Mouse (Mus musculus) neural tube, embryonic 15.5 days (tissue): ENCODE data around the gene Kbtbd13. TPM values are rescaled to one million over a fixed set of nuclear protein-coding genes. Genes with fewer than 3 reads are reported as not detected.

Experiments
- ATAC-seq: fragments of 200-750 bp; cut with Nextera tagmentation; 2 replicates; pipeline ENCODE4 v1.8.0; 2017; ENCODE audit warnings: mild to moderate bottlenecking, moderate TSS enrichment, moderate library complexity; ENCODE audit not compliant: low FRiP score
- H3K27ac ChIP-seq: fragments of 300-500 bp; sonication (generic); replicated peaks from 2 replicates; pipeline ENCODE4 v1.5.1; 2015; ENCODE audit warnings: mild to moderate bottlenecking, inconsistent platforms
- H3K27me3 ChIP-seq: fragments of 300-500 bp; sonication (generic); replicated peaks from 2 replicates; pipeline ENCODE4 v1.6.1; 2015; ENCODE audit warnings: inconsistent platforms
- H3K36me3 ChIP-seq: fragments of 300-500 bp; sonication (generic); 2 replicates; pipeline ENCODE4 v1.6.1; 2015; ENCODE audit warnings: inconsistent platforms
- H3K4me1 ChIP-seq: fragments of 300-500 bp; sonication (generic); 2 replicates; pipeline ENCODE4 v1.6.1; 2015; ENCODE audit warnings: inconsistent platforms
- H3K4me2 ChIP-seq: fragments of 300-500 bp; sonication (generic); 2 replicates; pipeline ENCODE4 v1.6.1; 2015; ENCODE audit warnings: inconsistent platforms, mild to moderate bottlenecking, moderate library complexity
- H3K4me3 ChIP-seq: fragments of 300-500 bp; sonication (generic); replicated peaks from 2 replicates; pipeline ENCODE4 v1.5.1; 2015; ENCODE audit warnings: mild to moderate bottlenecking, inconsistent platforms
- H3K9ac ChIP-seq: fragments of 300-500 bp; sonication (generic); replicated peaks from 2 replicates; pipeline ENCODE4 v1.6.1; 2015; ENCODE audit warnings: mild to moderate bottlenecking, inconsistent platforms
- H3K9me3 ChIP-seq: fragments of 300-500 bp; sonication (generic); replicated peaks from 2 replicates; pipeline ENCODE4 v1.6.1; 2016; ENCODE audit warnings: inconsistent platforms
- WGBS: fragments of 180-500 bp; shearing (Covaris S2); methylation state at CpG from one replicate; pipeline ENCODE4 v1.1.7; 2015; ENCODE audit warnings: mixed read lengths; 5-methylcytosine and 5-hydroxymethylcytosine counted together
- polyA plus RNA-seq: library from polyadenylated mRNA; unstranded; fragments of >200 nt; fragmentation: Nextera tagmentation; extraction: Ambion mirVana; gene quantifications from 2 replicates; pipeline ENCODE4 v1.2.1, GENCODE M21; 2015

Gene Kbtbd13
- polyA plus RNA-seq, 1 experiment from 2014 or later: 0.51 TPM

DNA sequence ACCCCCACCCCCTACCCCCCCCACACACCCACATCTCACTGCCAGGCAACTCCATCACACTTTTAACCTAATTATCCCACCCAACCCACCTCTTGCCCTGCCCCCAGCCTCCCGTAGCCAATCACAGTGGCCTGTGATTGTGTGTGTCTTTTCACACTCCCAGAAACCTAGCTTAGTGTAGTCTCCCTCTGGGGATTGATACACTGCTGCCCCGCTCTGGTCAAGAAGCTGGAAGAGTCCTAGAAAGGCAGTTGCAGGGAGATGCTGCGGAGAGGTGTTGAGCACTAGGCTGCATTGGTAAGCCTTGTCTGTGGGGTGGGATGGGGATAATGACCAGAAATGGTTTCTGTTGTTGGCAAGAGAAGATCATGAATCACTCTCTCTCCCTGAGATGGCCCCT lies 26.3 kb upstream of the Kbtbd13 start:
- WGBS: 43% methylated on average over 3 of the region's 3 CpGs
- H3K27ac ChIP-seq: no peak overlapping the region

DNA sequence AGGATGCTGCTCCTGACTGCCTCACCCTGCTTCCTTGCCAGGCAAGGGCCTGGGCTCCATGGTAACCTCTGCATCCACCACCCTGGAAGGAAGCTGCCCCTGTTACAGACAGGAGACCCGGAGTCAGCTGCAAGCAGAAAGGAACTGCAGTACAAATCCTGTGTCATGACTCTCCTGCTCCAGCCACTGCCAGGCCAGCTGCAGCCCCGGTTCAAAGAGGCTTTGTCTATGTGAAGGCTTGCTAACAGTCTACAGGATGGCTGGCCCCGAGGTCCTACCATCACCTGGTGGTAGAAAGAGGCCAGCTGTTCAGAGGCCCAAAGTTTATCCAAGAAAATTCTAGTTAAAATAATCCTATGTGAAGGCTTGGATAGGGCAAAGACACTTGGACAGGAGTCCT lies 19.9 kb upstream of the Kbtbd13 start:
- H3K4me1 ChIP-seq: no peaks in the 10 kb centered on the region
- no peak overlapping the region for H3K27ac ChIP-seq
- no peak overlapping the region for H3K9ac ChIP-seq
- 80% methylated on average over 3 of the region's 3 CpGs for WGBS
- ATAC-seq: no peak
- H3K4me2 ChIP-seq: no peak overlapping the region
- no peak overlapping the region for H3K4me3 ChIP-seq
- H3K9me3 ChIP-seq: no peaks in the 10 kb centered on the region
- H3K27me3 ChIP-seq: no peaks in the 10 kb centered on the region
- H3K36me3 ChIP-seq: no peaks in the 10 kb centered on the region

More for the DNA sequence above, 26.3 kb upstream of the Kbtbd13 start:
- Histone ChIP-seq H3K27me3 (no peaks in the 10 kb centered on the region), H3K4me2 (no peak overlapping the region), H3K36me3 (no peaks in the 10 kb centered on the region), H3K9me3 (no peaks in the 10 kb centered on the region), H3K4me3 (no peak overlapping the region), H3K4me1 (no peaks in the 10 kb centered on the region), H3K9ac (no peak overlapping the region)
- ATAC-seq: no peak

DNA sequence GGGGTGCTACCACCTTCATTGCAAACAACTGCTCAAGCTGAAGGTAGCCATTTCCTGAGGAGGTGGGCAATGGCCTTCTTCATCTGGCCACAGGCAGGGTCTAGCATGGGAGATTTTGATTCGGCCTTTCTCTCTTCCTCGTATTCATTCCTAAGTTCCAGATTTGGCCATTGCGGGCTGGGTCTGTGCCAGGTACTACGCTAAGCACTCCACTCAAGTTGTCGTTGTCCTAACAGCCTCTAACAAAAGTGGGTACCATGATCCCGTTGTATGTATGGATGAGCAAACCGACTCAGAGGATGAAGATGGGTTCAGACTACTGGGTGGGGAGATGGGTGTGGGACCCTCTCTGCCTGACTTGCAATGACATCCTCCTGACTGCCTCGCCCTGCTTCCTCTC lies 18.9 kb upstream of the Kbtbd13 start:
- Histone ChIP-seq H3K4me2 (no peak overlapping the region), H3K4me1 (no peaks in the 10 kb centered on the region), H3K9me3 (no peaks in the 10 kb centered on the region), H3K4me3 (no peak overlapping the region), H3K9ac (no peak overlapping the region), H3K27me3 (no peaks in the 10 kb centered on the region), H3K27ac (no peak overlapping the region), H3K36me3 (no peaks in the 10 kb centered on the region)
- no peak for ATAC-seq
- 96% methylated on average over 8 of the region's 8 CpGs for WGBS

DNA sequence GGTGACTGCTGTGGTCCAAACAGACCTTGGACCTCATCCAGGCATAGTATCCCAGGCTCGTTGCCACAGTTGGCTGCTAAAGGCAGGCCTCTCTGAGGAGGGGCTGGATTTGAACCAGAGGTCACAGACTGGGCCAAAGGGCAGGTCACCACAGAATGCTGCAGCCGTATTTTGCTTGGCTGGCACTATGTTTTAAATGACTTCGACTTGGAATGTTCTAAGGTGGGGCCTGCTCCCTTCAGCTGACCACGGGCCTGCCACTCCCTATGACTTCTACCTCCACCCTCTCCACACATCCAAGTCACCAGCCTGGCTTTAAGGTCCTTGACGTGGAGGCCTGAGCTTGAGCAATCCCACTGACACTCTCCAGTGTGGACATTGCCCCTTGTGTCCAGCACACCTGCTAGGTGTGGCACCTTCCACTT lies 17.4 kb upstream of the Kbtbd13 start:
- WGBS: 72% methylated on average over 5 of the region's 5 CpGs
- Histone ChIP-seq H3K9ac (no peak overlapping the region), H3K36me3 (no peaks in the 10 kb centered on the region), H3K4me3 (no peak overlapping the region), H3K27ac (no peak overlapping the region), H3K4me1 (peaks cover 3% of the 10 kb centered on the region; the same call in 1 of the 2 replicates), H3K9me3 (no peaks in the 10 kb centered on the region), H3K27me3 (no peaks in the 10 kb centered on the region), H3K4me2 (no peak overlapping the region)
- ATAC-seq: no peak

DNA sequence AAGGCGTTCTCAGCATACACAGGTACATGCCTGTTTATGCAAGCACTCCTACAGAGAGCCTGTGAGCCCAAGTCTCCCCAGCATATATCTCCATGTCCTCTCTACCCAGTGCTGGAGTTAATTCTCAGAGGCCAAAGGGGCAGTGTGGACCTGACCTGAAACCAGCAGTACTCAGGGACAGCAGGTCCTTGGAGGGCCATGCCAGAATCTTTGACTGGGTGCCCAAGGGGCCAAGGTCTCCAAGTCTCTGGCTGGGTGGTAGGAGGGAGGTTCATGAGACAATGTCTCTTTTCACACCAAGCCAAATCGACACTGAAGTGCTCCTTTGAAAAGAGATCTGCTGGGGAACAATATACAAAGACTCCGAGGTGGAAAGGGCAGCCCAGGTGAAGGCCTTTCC lies 16.4 kb upstream of the Kbtbd13 start:
- no peak overlapping the region for H3K4me3 ChIP-seq
- WGBS: 81% methylated on average over 3 of the region's 3 CpGs
- H3K27ac ChIP-seq: no peak overlapping the region
- no peaks in the 10 kb centered on the region for H3K9me3 ChIP-seq
- H3K4me1 ChIP-seq: peaks cover 3% of the 10 kb centered on the region; the same call in 1 of the 2 replicates
- H3K9ac ChIP-seq: no peak overlapping the region
- no peaks in the 10 kb centered on the region for H3K36me3 ChIP-seq
- no peak overlapping the region for H3K4me2 ChIP-seq
- no peak for ATAC-seq
- H3K27me3 ChIP-seq: no peaks in the 10 kb centered on the region

DNA sequence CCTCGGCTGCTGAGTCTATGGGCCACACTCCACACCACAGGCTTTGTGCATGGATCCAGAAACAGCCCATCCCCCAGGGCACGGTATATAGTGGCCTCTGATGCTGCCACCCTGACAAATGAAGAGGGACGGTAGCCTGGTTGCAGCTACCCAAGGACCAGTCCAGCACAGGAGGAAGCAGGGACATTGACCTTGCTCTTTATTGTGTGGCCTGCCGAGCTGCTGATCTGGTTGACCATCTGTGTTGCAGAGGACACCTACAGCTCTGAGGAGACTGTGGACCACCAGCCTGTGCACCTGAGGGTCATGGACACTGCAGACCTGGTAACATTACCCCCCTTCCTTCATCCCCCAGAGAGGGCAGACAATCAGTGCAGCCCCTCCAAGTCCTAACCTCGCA lies 15.9 kb upstream of the Kbtbd13 start:
- H3K4me2 ChIP-seq: no peak overlapping the region
- peaks cover 3% of the 10 kb centered on the region; the same call in 1 of the 2 replicates for H3K4me1 ChIP-seq
- H3K36me3 ChIP-seq: no peaks in the 10 kb centered on the region
- H3K4me3 ChIP-seq: no peak overlapping the region
- WGBS: 86% methylated on average over 5 of the region's 5 CpGs
- H3K27me3 ChIP-seq: no peaks in the 10 kb centered on the region
- ATAC-seq: no peak
- H3K27ac ChIP-seq: no peak overlapping the region
- no peak overlapping the region for H3K9ac ChIP-seq
- H3K9me3 ChIP-seq: no peaks in the 10 kb centered on the region

DNA sequence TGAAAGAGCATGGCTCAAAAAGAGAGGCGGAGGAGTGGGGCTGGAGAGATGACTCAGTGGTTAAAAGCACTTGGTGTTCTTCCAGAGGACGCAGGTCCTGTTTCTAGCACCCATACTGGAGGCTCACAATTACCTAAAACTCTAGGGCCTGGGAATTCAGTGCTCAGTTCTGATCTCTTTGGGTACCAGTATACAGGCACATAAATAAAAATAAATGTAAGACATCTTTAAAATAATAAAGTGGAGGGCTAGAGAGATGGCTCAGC lies 13.7 kb upstream of the Kbtbd13 start:
- H3K27me3 ChIP-seq: no peaks in the 10 kb centered on the region
- no peak overlapping the region for H3K4me2 ChIP-seq
- no peak overlapping the region for H3K9ac ChIP-seq
- H3K4me3 ChIP-seq: no peak overlapping the region
- H3K4me1 ChIP-seq: peaks cover 3% of the 10 kb centered on the region; the same call in 1 of the 2 replicates
- no peaks in the 10 kb centered on the region for H3K9me3 ChIP-seq
- 85% methylated on average over 2 of the region's 2 CpGs for WGBS
- no peak for ATAC-seq
- no peaks in the 10 kb centered on the region for H3K36me3 ChIP-seq
- no peak overlapping the region for H3K27ac ChIP-seq

DNA sequence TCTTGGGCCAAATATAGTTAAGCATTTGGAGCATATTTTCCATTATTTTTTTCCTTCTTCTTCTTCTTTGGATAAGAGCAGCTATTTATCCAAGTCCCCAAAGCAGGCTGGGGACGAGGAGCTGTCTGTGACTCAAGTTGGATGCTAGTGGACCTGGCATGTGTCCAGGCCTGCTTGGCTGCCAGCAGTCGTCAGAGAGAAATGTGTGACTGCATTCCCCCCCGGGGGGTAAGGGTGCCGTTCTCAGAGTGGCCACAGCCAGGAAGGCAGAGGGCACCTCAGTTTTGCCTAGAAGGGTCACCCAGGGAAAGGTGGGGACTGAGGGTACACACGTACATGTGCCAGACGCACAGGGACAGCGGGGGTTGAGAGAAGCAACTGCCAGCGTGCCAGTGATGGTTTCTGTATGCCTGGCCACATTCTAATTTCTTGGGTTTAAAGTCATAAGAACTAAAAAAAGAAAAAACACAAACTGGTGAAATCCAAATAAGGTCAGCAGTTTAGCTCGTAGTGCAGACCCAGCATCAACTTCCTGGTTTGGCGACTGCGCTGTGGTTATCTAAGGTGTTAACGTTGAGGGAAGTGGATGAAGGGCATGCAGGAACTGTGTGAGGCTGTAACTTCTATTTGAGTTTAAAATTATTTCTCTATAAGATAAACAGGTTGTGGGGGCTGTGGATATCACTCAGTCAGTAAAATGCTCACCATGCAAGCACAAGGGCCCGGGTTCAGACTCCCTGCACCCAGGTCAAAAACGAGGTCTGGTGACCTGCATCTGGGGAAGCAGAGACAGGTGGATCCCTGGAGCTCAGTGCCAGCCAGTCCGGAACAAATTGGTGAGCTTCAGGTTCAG lies 13.1 kb upstream of the Kbtbd13 start:
- Histone ChIP-seq H3K27ac (no peak overlapping the region), H3K27me3 (no peaks in the 10 kb centered on the region), H3K4me1 (peaks cover 3% of the 10 kb centered on the region; the same call in 1 of the 2 replicates), H3K9me3 (no peaks in the 10 kb centered on the region), H3K9ac (no peak overlapping the region), H3K4me3 (no peak overlapping the region), H3K36me3 (no peaks in the 10 kb centered on the region), H3K4me2 (no peak overlapping the region)
- no peak for ATAC-seq
- WGBS: 65% methylated on average over 15 of the region's 15 CpGs

DNA sequence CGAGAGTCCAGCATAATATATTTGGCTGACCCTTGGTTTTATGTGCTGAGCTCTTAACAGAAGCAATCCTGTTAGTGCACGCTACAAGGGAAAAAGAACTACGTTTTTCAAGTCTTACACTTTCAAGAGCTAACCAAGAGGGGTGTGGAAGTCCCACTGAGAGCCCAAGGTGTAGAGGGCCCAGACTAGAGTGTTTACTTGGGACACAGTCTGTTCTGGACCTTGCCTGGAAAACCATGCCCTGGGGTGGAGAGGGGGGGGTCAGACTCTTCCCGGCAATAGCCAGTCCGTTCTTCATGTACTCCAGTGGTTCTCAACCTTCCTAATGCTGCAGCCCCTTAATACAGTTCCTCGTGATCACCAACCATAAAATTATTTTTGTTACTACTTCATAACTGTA lies 8.5 kb upstream of the Kbtbd13 start:
- Histone ChIP-seq H3K27me3 (0 out of 2 replicates have a peak, but pooled peaks cover 2% of the 10 kb centered on the region), H3K4me2 (no peak overlapping the region), H3K36me3 (no peaks in the 10 kb centered on the region), H3K27ac (no peak overlapping the region), H3K4me1 (peaks cover 14% of the 10 kb centered on the region), H3K9me3 (no peaks in the 10 kb centered on the region), H3K4me3 (no peak overlapping the region), H3K9ac (no peak overlapping the region)
- 91% methylated on average over 6 of the region's 6 CpGs for WGBS
- ATAC-seq: no peak

DNA sequence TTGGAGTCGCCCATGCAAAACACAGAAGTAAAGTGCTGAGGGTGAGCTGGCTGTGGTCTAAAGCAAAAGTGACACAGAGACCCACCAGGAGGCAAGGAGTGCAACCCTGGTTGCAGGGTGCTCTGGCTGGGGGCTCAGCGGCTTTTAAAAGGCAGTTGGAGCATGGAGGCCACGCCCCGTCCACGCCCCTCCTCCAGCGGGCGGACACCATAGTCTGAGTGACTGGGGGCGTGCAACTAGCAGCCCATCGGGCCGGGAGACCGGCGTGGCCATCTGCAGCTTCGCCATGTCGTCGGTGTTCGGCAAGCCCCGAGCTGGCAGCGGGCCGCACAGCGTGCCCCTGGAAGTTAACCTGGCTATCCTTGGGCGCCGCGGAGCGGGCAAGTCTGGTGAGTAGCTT lies 6.8 kb upstream of the Kbtbd13 start, which contains the start of gene Rasl12:
Rasl12 (plus strand) TSS at position 228 of the 400 bp plus-strand sequence.
- Histone ChIP-seq H3K9me3 (no peaks in the 10 kb centered on the region), H3K4me1 (peaks cover 11% of the 10 kb centered on the region), H3K4me3 (peak within 1 kb of the TSS; percentile 49), H3K9ac (peak within 1 kb of the TSS; percentile 48), H3K27ac (no peak within 1 kb of the TSS), H3K4me2 (peak within 1 kb of the TSS; percentile 86), H3K36me3 (no peaks in the 10 kb centered on the region), H3K27me3 (peaks cover 5% of the 10 kb centered on the region)
- WGBS: under 1% methylated on average over 22 of the region's 24 CpGs
- ATAC-seq: peak; percentile 66; the same call in 1 of the 2 replicates

DNA sequence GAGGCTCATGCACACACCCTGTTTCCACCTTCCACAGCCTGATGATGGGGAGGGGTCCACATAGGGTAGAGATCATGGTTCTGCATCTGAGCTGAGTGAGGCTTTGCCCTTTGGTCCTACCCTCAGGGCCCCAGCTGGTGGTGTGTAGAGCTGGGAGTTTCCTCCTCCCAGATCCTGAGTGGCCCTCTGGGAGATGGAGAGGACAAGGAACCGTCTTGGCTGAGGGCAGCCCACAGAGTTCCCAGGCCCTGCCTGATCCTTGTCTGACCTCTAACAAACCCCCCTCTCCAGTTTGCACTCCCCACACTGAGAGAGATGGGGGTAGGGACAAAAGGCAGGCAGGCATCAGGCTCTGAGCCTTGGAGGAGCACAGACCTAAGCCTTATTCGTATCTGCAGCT lies 2.9 kb upstream of the Kbtbd13 start:
- Histone ChIP-seq H3K9me3 (no peaks in the 10 kb centered on the region), H3K27me3 (peaks cover 43% of the 10 kb centered on the region)
- ATAC-seq: no peak

DNA sequence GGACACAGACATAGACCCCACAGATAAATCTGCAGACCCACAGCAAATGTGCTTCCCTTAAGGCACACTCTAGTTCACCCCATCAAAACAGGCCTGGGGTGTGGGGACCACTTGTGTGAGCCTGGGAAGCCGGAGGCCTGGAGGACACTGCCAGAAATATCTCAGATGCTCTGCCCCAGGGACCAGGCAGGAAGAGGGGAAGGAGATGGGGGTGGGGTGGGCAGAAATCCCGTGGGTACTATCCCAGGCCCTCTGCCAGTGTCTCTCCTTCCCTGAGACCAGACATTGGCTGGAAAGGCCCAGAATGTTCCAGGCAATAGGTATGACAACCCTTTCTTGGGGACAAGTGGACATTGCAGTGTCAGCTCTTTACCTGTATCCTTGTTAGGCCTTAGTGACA lies 2.2 kb upstream of the Kbtbd13 start:
- no peak for ATAC-seq

More for the DNA sequence above, 2.9 kb upstream of the Kbtbd13 start:
- WGBS: 73% methylated on average over 2 of the region's 2 CpGs
- Histone ChIP-seq H3K4me2 (no peak overlapping the region), H3K4me1 (peaks cover 21% of the 10 kb centered on the region), H3K36me3 (no peaks in the 10 kb centered on the region), H3K9ac (no peak overlapping the region), H3K4me3 (no peak overlapping the region), H3K27ac (no peak overlapping the region)

More for the DNA sequence above, 2.2 kb upstream of the Kbtbd13 start:
- no peaks in the 10 kb centered on the region for H3K9me3 ChIP-seq
- no peak overlapping the region for H3K4me2 ChIP-seq
- WGBS: 44% methylated on average over 2 of the region's 2 CpGs
- H3K9ac ChIP-seq: no peak overlapping the region
- H3K4me1 ChIP-seq: peaks cover 18% of the 10 kb centered on the region
- no peak overlapping the region for H3K4me3 ChIP-seq
- peaks cover 48% of the 10 kb centered on the region for H3K27me3 ChIP-seq
- H3K36me3 ChIP-seq: no peaks in the 10 kb centered on the region
- no peak overlapping the region for H3K27ac ChIP-seq
